Mouse (Mus musculus): ENCODE data around the gene Ppp4r3a. TPM values are rescaled to one million over a fixed set of nuclear protein-coding genes. Genes with fewer than 3 reads are reported as not detected.
"Not testable (repeated sequence)": the region's sequence is repeated elsewhere in the genome, so short reads cannot be mapped to it uniquely, and the experiment has no call there.

The Ppp4r3a gene
- 10 to 100 TPM; 39.4 to 39.6 TPM for total RNA-seq (2021)
- long read RNA-seq, experiment 1, full-length matches to known transcripts: 9 of 22 reads
- long read RNA-seq, experiment 1, partial matches to known transcripts: 9 of 22 reads
- long read RNA-seq, experiment 1, other reads (novel, unspliced or antisense): 4 of 22 reads
- long read RNA-seq, experiment 2, full-length matches to known transcripts: 7 of 13 reads
- long read RNA-seq, experiment 2, partial matches to known transcripts: 2 of 13 reads
- long read RNA-seq, experiment 2, other reads (novel, unspliced or antisense): 4 of 13 reads

DNA sequence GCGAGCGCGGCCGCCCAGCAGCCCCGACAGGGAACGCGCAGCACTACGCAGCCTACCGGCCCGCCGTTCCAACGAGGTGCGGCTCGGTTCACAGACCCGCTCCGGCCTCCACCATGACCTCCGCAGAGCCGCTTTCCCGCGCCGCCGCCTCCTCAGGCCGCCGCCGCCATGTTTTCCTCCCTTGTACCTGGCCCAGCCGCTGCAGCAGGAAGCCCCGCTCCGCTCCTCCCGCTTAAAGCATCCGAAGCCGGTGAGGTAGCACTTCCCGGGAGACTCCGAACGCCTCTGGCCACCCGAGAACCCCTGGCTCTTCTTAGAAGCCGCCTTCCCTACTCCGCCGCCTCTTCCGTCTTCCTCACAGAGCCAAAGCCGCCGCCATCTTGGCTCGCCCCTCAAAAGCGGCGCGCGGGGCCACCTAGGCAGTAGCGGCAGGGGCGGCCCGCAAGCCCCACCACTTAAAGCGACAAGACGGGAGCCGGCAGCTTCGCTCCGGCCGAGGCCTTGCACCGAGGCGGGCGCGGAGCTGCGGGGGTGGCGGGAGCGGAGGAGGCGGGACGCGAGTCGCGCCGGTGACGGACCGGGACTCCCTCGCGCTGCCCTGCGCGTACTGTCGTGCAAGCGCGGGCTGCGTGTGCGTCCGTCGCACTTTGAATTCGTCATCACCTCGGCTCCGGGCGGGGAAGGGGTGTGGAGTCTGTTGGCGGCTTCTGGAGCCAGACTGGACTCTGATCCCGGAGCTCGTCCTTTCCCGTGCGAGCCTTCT is at the start of gene Ppp4r3a:
Gene Ppp4r3a (minus strand): TSS at position 627 of the 763 bp plus-strand sequence.
- DNase-seq (ENCODE audit: low spot score in 2 of 2): peak; percentile 95 to 96

DNA sequence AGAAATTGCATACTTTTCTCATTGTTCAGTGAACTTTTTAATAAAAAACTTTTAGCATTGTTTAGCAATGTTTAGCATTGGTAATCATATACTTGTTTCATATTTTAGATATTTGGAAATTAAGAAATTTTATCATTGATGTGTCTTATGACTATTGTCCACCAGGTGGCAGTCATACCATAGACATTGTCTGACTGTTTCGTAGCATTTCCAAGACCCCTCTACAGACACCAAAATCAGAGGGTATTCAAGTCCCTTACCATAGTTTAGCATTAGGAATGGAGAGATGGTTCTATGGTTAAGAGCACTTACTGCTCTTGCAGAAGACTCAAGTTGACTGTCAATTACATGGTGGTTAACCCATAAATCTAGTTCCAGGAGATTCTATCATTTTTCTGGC is 39.5 kb upstream of the Ppp4r3a start:
- intact Hi-C loops (cut with DNase I): loop anchor here (2.0 to 10.0 kb wide), 3 partner anchors 242 to 752 kb away; no protein-coding TSS in a partner anchor
- peak; percentile 6 to 26 for DNase-seq (ENCODE audit: low spot score in 2 of 2)

More for the DNA sequence above, at the start of gene Ppp4r3a:
- intact Hi-C loops (cut with DNase I): no loop called here

DNA sequence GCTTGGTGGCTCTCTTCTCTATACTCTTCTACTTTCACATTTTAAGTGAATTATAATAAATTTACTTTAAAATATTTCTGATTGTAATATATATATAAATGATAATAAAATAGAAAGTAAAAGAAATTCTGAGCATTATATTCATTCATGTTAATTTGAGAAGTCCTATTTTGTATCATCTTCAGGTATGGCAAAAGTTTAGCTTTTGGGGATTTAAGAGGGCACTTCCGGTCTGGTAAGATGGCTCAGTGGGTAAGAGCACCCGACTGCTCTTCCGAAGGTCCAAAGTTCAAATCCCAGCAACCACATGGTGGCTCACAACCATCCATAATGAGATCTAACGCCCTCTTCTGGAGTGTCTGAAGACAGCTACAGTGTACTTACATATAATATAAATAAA is 38.6 kb upstream of the Ppp4r3a start:
- DNase-seq (ENCODE audit: low spot score in 2 of 2): not testable (repeated sequence)
- intact Hi-C loops (cut with DNase I): loop anchor here (2.0 to 10.0 kb wide), 3 partner anchors 243 to 753 kb away; no protein-coding TSS in a partner anchor

- DNase-seq (ENCODE audit: low spot score in 2 of 2); intact Hi-C loops (cut with DNase I): not testable (repeated sequence)
Measured at GRCm38 (mm10) chr12:101109794-101110585, 26.5 kb upstream of the Ppp4r3a start.

DNA sequence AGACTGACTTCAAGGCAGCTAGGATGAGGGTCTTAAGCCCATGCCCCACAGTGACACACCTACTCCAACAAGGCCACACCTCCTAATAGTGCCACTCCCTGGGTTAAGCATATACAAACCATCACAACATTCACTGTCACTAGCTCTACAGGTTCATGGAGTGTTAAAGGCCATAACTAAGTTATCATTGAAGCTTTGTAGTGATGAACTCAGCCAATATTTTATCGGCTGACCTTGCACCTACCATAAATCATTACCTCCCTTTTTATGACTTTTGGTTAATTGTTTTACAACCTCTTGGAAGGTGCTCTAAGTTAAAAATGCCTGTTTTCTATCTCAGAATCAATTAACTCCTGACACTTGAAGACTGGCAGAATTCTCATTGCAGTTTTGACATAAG is 24.2 kb upstream of the Ppp4r3a start:
- DNase-seq (ENCODE audit: low spot score in 2 of 2): no peak
- intact Hi-C loops (cut with DNase I): no loop called here

DNA sequence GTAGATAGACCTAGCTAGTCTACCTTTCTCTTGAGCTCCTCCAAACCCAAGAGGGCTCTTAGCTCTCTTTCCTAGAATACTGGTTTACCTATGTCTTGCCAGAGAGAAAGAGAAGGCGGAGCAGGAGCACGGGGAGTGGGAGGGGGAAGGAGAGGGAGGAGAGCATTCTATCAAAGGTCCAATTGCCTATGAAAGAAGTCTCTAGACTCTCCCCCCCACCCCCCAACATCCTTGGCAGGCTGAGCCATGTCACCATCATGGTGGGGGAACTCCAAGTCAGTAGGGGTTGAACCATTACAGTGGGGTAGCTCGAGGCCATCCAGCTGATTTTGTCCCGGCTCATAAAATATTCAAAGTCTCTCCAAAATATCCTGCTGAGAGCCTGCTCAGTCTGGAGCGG is 22.1 kb upstream of the Ppp4r3a start:
- intact Hi-C loops (cut with DNase I): no loop called here
- DNase-seq (ENCODE audit: low spot score in 2 of 2): no peak

DNA sequence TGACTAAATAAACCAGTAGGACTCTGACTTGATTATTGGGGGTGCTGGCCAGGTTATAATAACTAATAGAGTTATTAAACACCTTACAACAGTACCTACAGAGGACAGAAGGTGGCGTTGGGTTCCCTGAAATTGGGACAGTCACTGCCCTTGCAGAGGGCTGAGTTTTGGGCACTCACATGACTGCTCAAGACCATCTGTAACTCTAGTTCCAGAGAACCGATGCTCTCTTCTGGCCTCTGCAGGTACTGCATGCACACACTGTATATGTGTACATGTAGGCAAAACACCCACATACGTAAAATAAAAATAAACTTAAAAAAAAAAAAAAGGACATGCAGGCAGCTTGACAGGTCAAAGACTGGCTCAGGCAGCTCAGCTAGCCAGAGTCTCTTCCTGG is 19.1 kb upstream of the Ppp4r3a start:
- intact Hi-C loops (cut with DNase I): no loop called here

GRCm38 (mm10) chr12:101093678-101094077 is 10.2 kb upstream of the Ppp4r3a start:
- DNase-seq (ENCODE audit: low spot score in 2 of 2): not testable (repeated sequence)

More for the DNA sequence above, 19.1 kb upstream of the Ppp4r3a start:
- peak; percentile 7 to 37 for DNase-seq (ENCODE audit: low spot score in 2 of 2)

DNA sequence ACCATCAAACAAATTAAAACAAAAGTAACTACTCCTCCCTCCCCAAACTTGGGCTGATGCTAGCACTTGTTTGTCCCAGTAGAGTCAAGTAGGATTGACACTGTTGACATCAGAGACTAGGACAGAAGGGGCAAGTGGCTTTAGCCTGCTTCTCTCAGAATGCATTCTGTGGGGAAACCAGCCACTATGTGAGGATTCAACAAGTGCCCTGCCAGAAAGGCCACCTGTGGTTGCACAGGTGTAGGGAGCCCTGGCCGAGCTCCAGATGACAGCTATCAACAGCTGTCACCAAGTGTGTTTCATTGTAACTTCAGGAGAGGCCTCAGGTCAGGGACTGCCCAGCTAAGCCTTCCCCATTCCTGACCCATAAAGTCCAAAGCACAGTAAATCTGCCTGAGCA is 6.5 kb upstream of the Ppp4r3a start:
- no peak for DNase-seq (ENCODE audit: low spot score in 2 of 2)
- intact Hi-C loops (cut with DNase I): no loop called here

More at GRCm38 (mm10) chr12:101093678-101094077, 10.2 kb upstream of the Ppp4r3a start:
- intact Hi-C loops (cut with DNase I): not testable (repeated sequence)

GRCm38 (mm10) chr12:101087406-101087805 is 3.9 kb upstream of the Ppp4r3a start:
- no peak for DNase-seq (ENCODE audit: low spot score in 2 of 2)
- intact Hi-C loops (cut with DNase I): no loop called here

DNA sequence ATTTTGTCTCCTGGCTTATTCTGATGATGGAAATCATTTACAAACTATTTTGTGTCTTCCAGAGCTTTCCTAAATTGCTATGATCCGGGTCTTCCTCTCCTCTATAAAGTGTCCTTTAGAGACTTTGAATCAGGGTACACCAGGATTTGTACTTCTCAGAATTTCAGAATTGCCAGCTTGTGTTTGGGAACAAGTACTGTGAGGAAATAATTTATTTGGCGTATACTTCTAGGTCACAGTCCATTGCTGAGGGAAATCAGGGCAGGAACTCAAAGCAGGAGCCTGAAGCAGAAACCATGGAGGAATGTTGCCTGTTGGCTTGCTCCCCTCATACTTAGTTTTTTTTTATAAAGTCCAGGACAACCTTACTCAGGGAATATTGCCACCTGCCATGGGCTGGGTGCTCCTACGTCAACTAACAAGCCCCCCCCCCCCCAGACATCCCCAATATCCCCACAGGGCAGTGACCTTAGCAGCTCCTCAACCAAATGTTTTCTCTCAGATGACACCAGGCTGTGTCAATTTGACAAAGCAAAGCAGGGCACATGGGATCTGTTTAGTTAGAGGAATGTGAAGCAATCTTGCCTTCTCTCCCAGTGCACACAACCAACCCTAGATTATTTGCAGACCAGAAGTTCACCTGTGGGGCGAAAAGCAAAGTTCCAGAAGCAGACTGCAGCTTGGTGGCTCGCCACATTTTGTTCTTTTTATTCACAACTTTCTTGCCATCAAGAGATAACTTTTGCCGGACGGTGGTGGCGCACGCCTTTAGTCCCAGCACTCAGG is 1.6 kb upstream of the Ppp4r3a start:
- intact Hi-C loops (cut with DNase I): no loop called here
- DNase-seq (ENCODE audit: low spot score in 2 of 2): no peak

DNA sequence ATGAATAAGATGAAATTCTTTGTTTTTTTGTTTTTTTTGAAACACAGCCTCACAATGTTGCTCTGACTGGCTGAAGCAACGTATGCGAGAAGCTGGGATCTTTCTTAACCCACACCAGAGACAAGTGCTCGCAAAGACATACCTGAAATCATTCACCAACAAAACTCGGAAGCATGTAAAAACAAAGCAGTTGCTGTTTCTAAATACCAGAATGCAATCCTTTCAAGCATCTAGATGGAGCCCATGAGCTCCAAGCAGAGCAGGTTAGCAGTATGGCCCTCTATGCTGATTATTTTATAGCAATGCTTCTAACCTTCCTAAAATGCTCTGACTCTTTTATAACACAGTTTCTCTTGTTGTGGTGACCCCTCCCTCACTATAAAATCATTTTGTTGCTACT is 735 bp upstream of the Ppp4r3a start:
- intact Hi-C loops (cut with DNase I): no loop called here
- peak in 1 of 2 experiments; percentile 24 for DNase-seq (ENCODE audit: low spot score in 2 of 2)

GRCm38 (mm10) chr12:101083839-101084195 is 315 bp upstream of the Ppp4r3a start:
- intact Hi-C loops (cut with DNase I): no loop called here
- no peak for DNase-seq (ENCODE audit: low spot score in 2 of 2)

- no peak for DNase-seq (ENCODE audit: low spot score in 2 of 2)
- intact Hi-C loops (cut with DNase I): no loop called here
Measured at GRCm38 (mm10) chr12:101082296-101083075, 1.0 kb downstream of the Ppp4r3a start.

- no peak for DNase-seq (ENCODE audit: low spot score in 2 of 2)
- intact Hi-C loops (cut with DNase I): no loop called here
Measured at GRCm38 (mm10) chr12:101077955-101078354, 5.5 kb downstream of the Ppp4r3a start.

GRCm38 (mm10) chr12:101075433-101075832 is 8.1 kb downstream of the Ppp4r3a start:
- no peak for DNase-seq (ENCODE audit: low spot score in 2 of 2)
- intact Hi-C loops (cut with DNase I): no loop called here

DNA sequence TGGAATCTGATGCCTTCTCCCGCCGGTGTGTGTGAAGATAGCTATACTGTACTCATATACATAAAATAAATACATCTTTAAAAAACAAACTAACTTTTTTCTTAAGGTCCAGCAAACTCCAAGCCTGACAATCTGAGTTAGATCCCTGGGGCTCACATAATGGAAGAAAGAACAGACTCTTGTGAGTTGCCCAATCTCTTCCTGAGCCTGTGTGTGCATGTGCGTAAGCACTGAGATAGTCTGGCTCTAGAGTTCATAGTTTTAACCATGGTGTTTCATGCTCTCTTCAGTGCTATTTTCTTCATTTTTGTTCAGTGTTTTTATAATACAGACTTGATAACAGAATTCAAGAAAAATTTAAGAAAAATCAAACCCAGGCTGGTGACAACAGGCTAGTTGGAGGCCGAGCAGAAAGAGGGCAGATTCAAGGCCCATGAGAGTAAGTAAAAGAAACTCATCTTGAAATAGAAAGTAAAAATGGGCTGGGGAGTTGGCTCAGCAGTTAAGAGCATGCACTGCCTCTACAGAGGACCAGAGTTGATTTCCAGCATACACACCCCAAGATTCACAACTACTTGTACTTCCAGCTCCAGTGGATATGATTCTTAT is 8.6 kb downstream of the Ppp4r3a start:
- DNase-seq (ENCODE audit: low spot score in 2 of 2): no peak
- intact Hi-C loops (cut with DNase I): no loop called here

GRCm38 (mm10) chr12:101069813-101070212 is 13.7 kb downstream of the Ppp4r3a start:
- no peak for DNase-seq (ENCODE audit: low spot score in 2 of 2)
- intact Hi-C loops (cut with DNase I): no loop called here

Measured in left cerebral cortex, postnatal 14 days (tissue).